In genomic region chrX:12577936-12578335, GRCm38 (mm10) we compare ENCODE assay signal across 22 mouse cellular contexts. TPM values are rescaled to one million over a fixed set of nuclear protein-coding genes. Genes with fewer than 3 reads are reported as not detected.
DNase-seq lines count a peak whose midpoint lies in the region; ATAC-seq and TF ChIP-seq lines count a peak whose summit lies in the region.
"Had no signal": no experiment of that assay in that cellular context is flagged by ENCODE, and none has a peak within 500 bp of the region (broad histone marks: within the 10 kb centered on the region; RNA-seq: fewer than 3 reads in every experiment).

No protein-coding gene starts in this region.

- no peaks in the 10 kb centered on the region for H3K36me3 ChIP-seq in G1E (replicated peaks)
- H3K36me3 ChIP-seq in myocyte (ENCODE audit: control insufficient read depth, insufficient read depth), result no peaks in the 10 kb centered on the region
- H3K36me3 ChIP-seq: embryonic facial prominence, embryonic 12.5 days; forebrain, embryonic 12.5 days; hindbrain, embryonic 13.5 days; midbrain, embryonic 13.5 days; neural tube, embryonic 12.5 days had no signal

- ATAC-seq in G1E (ENCODE audit: extremely low read depth, insufficient number of reproducible peaks, low FRiP score, poor library complexity, severe bottlenecking), result peak; percentile 34; the same call in 1 of the 2 replicates
- no peak for ATAC-seq in CD4-positive, CD25-positive, alpha-beta regulatory T cell, adult 4 months
- ATAC-seq: midbrain, embryonic 13.5 days; Patski had no signal

- H3K9me3 ChIP-seq in G1E (replicated peaks), result no peaks in the 10 kb centered on the region
- H3K9me3 ChIP-seq: embryonic facial prominence, embryonic 12.5 days; forebrain, embryonic 12.5 days; hindbrain, embryonic 13.5 days; midbrain, embryonic 13.5 days; neural tube, embryonic 12.5 days had no signal

- H3K4me1 ChIP-seq in G1E (ENCODE audit: insufficient read depth, low read depth, low read length), result peaks cover 17% of the 10 kb centered on the region
- H3K4me1 ChIP-seq: embryonic facial prominence, embryonic 12.5 days; forebrain, embryonic 12.5 days; hindbrain, embryonic 13.5 days; midbrain, embryonic 13.5 days; neural tube, embryonic 12.5 days had no signal

- no peak for TF ChIP-seq POLR2A in myocyte (IDR thresholded peaks at IDR 0.05; ENCODE audit: insufficient read length, low read depth)

- no peak for TF ChIP-seq CTCF in G1E (IDR thresholded peaks at IDR 0.05; ENCODE audit: low read depth, low read length)

- DNase-seq in G1E (ENCODE audit: low spot score), result no peak
- peak; percentile 11 for DNase-seq in NIH3T3 (ENCODE audit: low read depth)
- peak; percentile 51 for DNase-seq in thymus, postnatal 25 days
- DNase-seq in adrenal gland, postnatal 4 days (ENCODE audit: low spot score in 2 of 2), result no peak
- no peak for DNase-seq in urinary bladder, adult 18-20 months (ENCODE audit: low spot score in 2 of 2)
- DNase-seq: adrenal gland, postnatal 36 days; cerebellum, adult 11 months; cerebellum, postnatal 10 days; gastrocnemius, adult 2 months; kidney, adult 18-20 months; kidney, postnatal 10 days; right cerebral cortex, adult 18-20 months; right cerebral cortex, postnatal 4 days had no signal

- H3ac ChIP-seq in myocyte (ENCODE audit: control insufficient read depth, insufficient read length), result no peak overlapping the region

- H3K4me2 ChIP-seq in myocyte (ENCODE audit: low read depth), result peak overlapping the region; percentile 18
- H3K4me2 ChIP-seq: embryonic facial prominence, embryonic 12.5 days; forebrain, embryonic 12.5 days; hindbrain, embryonic 13.5 days; midbrain, embryonic 13.5 days; neural tube, embryonic 12.5 days had no signal

- H3K4me3 ChIP-seq in G1E (ENCODE audit: low read depth, low read length) (no peak overlapping the region), myocyte (no peak overlapping the region)
- H3K4me3 ChIP-seq: embryonic facial prominence, embryonic 12.5 days; erythroblast, embryonic 14.5 days; forebrain, embryonic 12.5 days; gastrocnemius, adult 2 months; hindbrain, embryonic 13.5 days; midbrain, embryonic 13.5 days; neural tube, embryonic 12.5 days had no signal

- no peaks in the 10 kb centered on the region for H3K79me2 ChIP-seq in myocyte (ENCODE audit: control insufficient read depth, insufficient read depth)

- H3K27me3 ChIP-seq in G1E (ENCODE audit: insufficient read depth, low read length) (0 out of 2 replicates have a peak, but pooled peaks cover 2% of the 10 kb centered on the region), myocyte (ENCODE audit: control insufficient read depth, insufficient read depth, insufficient read length) (no peaks in the 10 kb centered on the region)
- H3K27me3 ChIP-seq: embryonic facial prominence, embryonic 12.5 days; forebrain, embryonic 12.5 days; midbrain, embryonic 13.5 days; neural tube, embryonic 12.5 days had no signal

TF ChIP-seq in myocyte, 11 proteins besides CTCF, POLR2A, EP300 and RAD21:
- TF ChIP-seq MYOD1 (IDR thresholded peaks at IDR 0.05; ENCODE audit: control insufficient read depth in 1 of 3, insufficient read length in 2 of 3, low read depth in 2 of 3) (peak in 1 of 3 experiments; percentile 36), TCF12 (IDR thresholded peaks at IDR 0.05; ENCODE audit: insufficient read depth, poor library complexity, severe bottlenecking) (no peak)

RNA-seq across cellular contexts. Expression of gene Atp6ap2, which starts 9.7 kb away (rescaled TPM):
- total RNA-seq in G1E (2014; fragmentation: Nextera tagmentation) (54.0 and 56.2 TPM in 2 replicates), G1E (2017) (122 and 137 TPM in 2 replicates)
- polyA plus RNA-seq in G1E (2012) (0.90 and 1.5 TPM in 2 replicates), myocyte (2012; fragmentation: generic; extraction: Trizol) (37.8 TPM)
- total RNA-seq in adrenal gland, postnatal 4 days (2021), result 10 to 100 TPM; 53.9 to 57.6 TPM
- polyA plus RNA-seq in CD4-positive, CD25-positive, alpha-beta regulatory T cell, adult 4 months (2017; shearing (Covaris generic)), result 10 to 100 TPM; 52.5 to 65.3 TPM

Comparison
In these comparisons a context has a peak if more than half of its experiments do, and no peak if none do; other contexts are left out.
1. DNase-seq: peak in NIH3T3 (single experiment) and thymus, postnatal 25 days (single experiment); none in G1E (single experiment), adrenal gland, postnatal 4 days (0 of 2) and urinary bladder, adult 18-20 months (0 of 2).
2. RNA of gene Atp6ap2, which starts 9.7 kb away (polyA plus RNA-seq): 52.5 to 65.3 TPM in CD4-positive, CD25-positive, alpha-beta regulatory T cell, adult 4 months and 37.8 TPM in myocyte (single experiment); 0.90 to 1.5 TPM in G1E; every median in the first group is over 10 times any median in the second.